Mouse (Mus musculus) hindbrain, embryonic 14.5 days (tissue): Measurements from ENCODE around the gene Rnf40. TPM values are rescaled to one million over a fixed set of nuclear protein-coding genes. Genes with fewer than 3 reads are reported as not detected.

ENCODE experiments used
- ATAC-seq: fragments of 200-750 bp; cut with Nextera tagmentation; 2 replicates; pipeline ENCODE4 v1.8.0; 2017; ENCODE audit warnings: moderate number of reproducible peaks, mild to moderate bottlenecking, moderate TSS enrichment, moderate library complexity; ENCODE audit not compliant: low FRiP score
- DNase-seq: peaks from one replicate; pipeline ENCODE4 v3.0.0-alpha.2; 2015; ENCODE audit warnings: low spot score
- H3K27ac ChIP-seq: fragments of 300-500 bp; sonication (generic); 2 replicates; pipeline ENCODE4 v1.5.1; 2014; ENCODE audit warnings: mild to moderate bottlenecking, moderate library complexity
- H3K27me3 ChIP-seq: fragments of 300-500 bp; sonication (generic); 2 replicates; pipeline ENCODE4 v1.6.1; 2014; ENCODE audit warnings: mild to moderate bottlenecking, low read length, mixed read lengths; ENCODE audit not compliant: control insufficient read depth, insufficient read depth
- H3K36me3 ChIP-seq: fragments of 300-500 bp; sonication (generic); replicated peaks from 2 replicates; pipeline ENCODE4 v1.6.1; 2014; ENCODE audit not compliant: control insufficient read depth, insufficient read depth
- H3K4me1 ChIP-seq: fragments of 300-500 bp; sonication (generic); replicated peaks from 2 replicates; pipeline ENCODE4 v1.6.1; 2014; ENCODE audit warnings: antibody characterized with exemption, low read length, mixed read lengths; ENCODE audit not compliant: control insufficient read depth, insufficient read depth
- H3K4me2 ChIP-seq: fragments of 300-500 bp; sonication (generic); replicated peaks from 2 replicates; pipeline ENCODE4 v1.6.1; 2014; ENCODE audit warnings: mild to moderate bottlenecking, moderate library complexity
- H3K4me3 ChIP-seq: fragments of 300-500 bp; sonication (generic); replicated peaks from 2 replicates; pipeline ENCODE4 v1.5.1; 2014; ENCODE audit warnings: mild to moderate bottlenecking, low read length
- H3K9ac ChIP-seq: fragments of 300-500 bp; sonication (generic); 2 replicates; pipeline ENCODE4 v1.6.1; 2014
- H3K9me3 ChIP-seq: fragments of 300-500 bp; sonication (generic); 2 replicates; pipeline ENCODE4 v1.6.1; 2016; ENCODE audit warnings: low read length; ENCODE audit not compliant: control insufficient read depth
- WGBS: fragments of 180-500 bp; shearing (Covaris S2); extraction: QIAGEN DNeasy Blood & Tissue Kit; methylation state at CpG from one replicate; pipeline ENCODE4 v1.1.7; 2014; 5-methylcytosine and 5-hydroxymethylcytosine counted together
- polyA plus RNA-seq: library from polyadenylated mRNA; unstranded; fragments of >200 nt; fragmentation: Nextera tagmentation; extraction: Ambion mirVana; gene quantifications from 2 replicates; pipeline ENCODE4 v1.2.1, GENCODE M21; 2014

The Rnf40 gene
- polyA plus RNA-seq, 1 experiment from 2014 or later = 40.6 TPM

DNA sequence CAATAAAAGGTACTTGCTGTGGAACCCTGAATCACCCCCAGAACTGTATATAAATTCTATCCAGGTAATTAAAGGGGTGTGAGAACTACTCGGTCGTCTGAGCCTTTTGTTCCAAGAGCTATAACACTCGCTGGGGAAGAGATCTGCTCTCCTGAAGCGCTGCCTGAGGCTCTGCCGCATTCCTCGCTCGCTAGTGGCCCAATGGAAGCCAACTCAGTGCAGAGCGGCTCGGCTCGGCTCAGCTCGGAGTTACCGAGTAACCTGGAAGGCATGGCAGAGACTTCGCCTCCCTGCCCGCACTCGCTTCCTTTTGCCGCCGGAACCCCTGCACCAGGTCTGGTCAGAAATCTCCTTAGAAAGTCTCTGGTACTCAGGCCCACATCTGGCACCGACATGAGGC lies 63.5 kb downstream of the Rnf40 start:
- DNase-seq = no peak
- H3K4me3 ChIP-seq = no peak overlapping the region
- WGBS = 15% methylated on average over 18 of the region's 18 CpGs
- no peak overlapping the region for H3K27ac ChIP-seq
- H3K4me1 ChIP-seq = 0 out of 2 replicates have a peak, but pooled peaks cover 4% of the 10 kb centered on the region
- H3K9ac ChIP-seq = 0 out of 2 replicates have a peak overlapping the region, but pooled peaks have one; percentile 8
- H3K27me3 ChIP-seq = no peaks in the 10 kb centered on the region
- ATAC-seq = no peak
- H3K9me3 ChIP-seq = no peaks in the 10 kb centered on the region
- H3K36me3 ChIP-seq = no peaks in the 10 kb centered on the region
- H3K4me2 ChIP-seq = peak overlapping the region; percentile 20

DNA sequence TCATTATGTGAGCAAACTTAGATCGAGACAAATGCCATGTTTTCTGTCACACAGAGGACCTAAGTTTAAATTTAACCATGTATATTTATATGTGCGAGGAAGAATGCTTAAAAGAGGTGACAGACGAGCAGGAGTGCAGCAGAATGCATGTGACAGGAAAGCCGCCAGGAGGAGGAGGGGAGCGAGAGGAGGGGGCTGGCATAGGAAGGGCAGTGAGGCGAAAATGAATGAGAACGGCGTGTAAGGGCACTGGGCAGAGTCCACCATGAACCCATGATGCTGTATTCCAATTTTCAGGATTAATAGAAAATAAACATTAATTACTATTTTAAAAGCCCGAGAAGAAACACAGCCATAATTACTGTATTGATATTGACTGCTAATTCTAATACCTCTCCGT lies 65.8 kb downstream of the Rnf40 start:
- no peak overlapping the region for H3K27ac ChIP-seq
- no peaks in the 10 kb centered on the region for H3K27me3 ChIP-seq
- no peak overlapping the region for H3K9ac ChIP-seq
- H3K4me2 ChIP-seq = no peak overlapping the region
- ATAC-seq = no peak
- 72% methylated on average over 10 of the region's 10 CpGs for WGBS
- 0 out of 2 replicates have a peak, but pooled peaks cover 4% of the 10 kb centered on the region for H3K4me1 ChIP-seq
- H3K4me3 ChIP-seq = no peak overlapping the region
- H3K9me3 ChIP-seq = no peaks in the 10 kb centered on the region
- H3K36me3 ChIP-seq = no peaks in the 10 kb centered on the region
- no peak for DNase-seq

Other genes starting within 250 kb of the Rnf40 start
- gene Zfp768, start 243.2 kb upstream of the Rnf40 start, polyA plus RNA-seq = 4.8 and 6.1 TPM in 2 replicates
- 8.2 and 8.5 TPM in 2 replicates for gene Zfp747, start 212.7 kb upstream of the Rnf40 start, polyA plus RNA-seq
- 4.5 and 5.7 TPM in 2 replicates for gene 9130019O22Rik, start 201.6 kb upstream of the Rnf40 start, polyA plus RNA-seq
- gene E430018J23Rik, start 195.1 kb upstream of the Rnf40 start, polyA plus RNA-seq = 6.1 and 6.4 TPM in 2 replicates
- gene Zfp764, start 181.9 kb upstream of the Rnf40 start, polyA plus RNA-seq = 4.2 and 5.3 TPM in 2 replicates
- gene Zfp688, start 166.7 kb upstream of the Rnf40 start, polyA plus RNA-seq = 25.6 and 31.6 TPM in 2 replicates
- 12.9 and 14.0 TPM in 2 replicates for gene Zfp689, start 139.6 kb upstream of the Rnf40 start, polyA plus RNA-seq
- gene Prr14, start 129.2 kb upstream of the Rnf40 start, polyA plus RNA-seq = 36.1 and 37.5 TPM in 2 replicates
- gene Fbrs, start 109.6 kb upstream of the Rnf40 start, polyA plus RNA-seq = 13.6 and 15.3 TPM in 2 replicates
- 62.1 and 67.3 TPM in 2 replicates for gene Srcap, start 76.8 kb upstream of the Rnf40 start, polyA plus RNA-seq
- 15.6 TPM in 2 replicates for gene Gm42715, start 69.2 kb upstream of the Rnf40 start, polyA plus RNA-seq
- gene Tmem265, start 27.4 kb upstream of the Rnf40 start, polyA plus RNA-seq = 7.1 and 10.3 TPM in 2 replicates
- gene Phkg2, start 15.4 kb upstream of the Rnf40 start, polyA plus RNA-seq = 53.5 and 64.3 TPM in 2 replicates
- 9.2 and 9.8 TPM in 2 replicates for gene Ccdc189, start 172 bp upstream of the Rnf40 start, polyA plus RNA-seq
- gene Zfp629, start 27.0 kb downstream of the Rnf40 start, polyA plus RNA-seq = 22.2 and 22.9 TPM in 2 replicates
- 50.2 and 57.4 TPM in 2 replicates for gene Bcl7c, start 120.2 kb downstream of the Rnf40 start, polyA plus RNA-seq
- gene Ctf1, start 124.0 kb downstream of the Rnf40 start, polyA plus RNA-seq = 3.1 and 4.2 TPM in 2 replicates
- gene Ctf2, start 143.4 kb downstream of the Rnf40 start, polyA plus RNA-seq = 0.25 TPM in 1 of 2 replicates, not detected in the other
- 5.6 and 6.9 TPM in 2 replicates for gene Fbxl19, start 155.8 kb downstream of the Rnf40 start, polyA plus RNA-seq
- 4.8 and 7.3 TPM in 2 replicates for gene Orai3, start 181.0 kb downstream of the Rnf40 start, polyA plus RNA-seq
- gene Setd1a, start 187.9 kb downstream of the Rnf40 start, polyA plus RNA-seq = 18.7 and 19.1 TPM in 2 replicates
- gene Gm49388, start 196.8 kb downstream of the Rnf40 start, polyA plus RNA-seq = not detected in 2 replicates
- 10.6 and 11.0 TPM in 2 replicates for gene Hsd3b7, start 211.8 kb downstream of the Rnf40 start, polyA plus RNA-seq
- 9.6 and 10.6 TPM in 2 replicates for gene Stx4a, start 235.5 kb downstream of the Rnf40 start, polyA plus RNA-seq
- 59.7 and 66.2 TPM in 2 replicates for gene Stx1b, start 235.8 kb downstream of the Rnf40 start, polyA plus RNA-seq